Mouse (Mus musculus): Measurements from ENCODE around the gene Vmn1r223.
"Not testable (repeated sequence)": the region's sequence is repeated elsewhere in the genome, so short reads cannot be mapped to it uniquely, and the experiment has no call there.

The Vmn1r223 gene

GRCm38 (mm10) chr13:23246834-23247233, at the start of gene Vmn1r223:
TSS of gene Vmn1r223 (plus strand) at chr13:23247134.
- not testable (repeated sequence) for DNase-seq (ENCODE audit: low spot score in 2 of 2)

DNA sequence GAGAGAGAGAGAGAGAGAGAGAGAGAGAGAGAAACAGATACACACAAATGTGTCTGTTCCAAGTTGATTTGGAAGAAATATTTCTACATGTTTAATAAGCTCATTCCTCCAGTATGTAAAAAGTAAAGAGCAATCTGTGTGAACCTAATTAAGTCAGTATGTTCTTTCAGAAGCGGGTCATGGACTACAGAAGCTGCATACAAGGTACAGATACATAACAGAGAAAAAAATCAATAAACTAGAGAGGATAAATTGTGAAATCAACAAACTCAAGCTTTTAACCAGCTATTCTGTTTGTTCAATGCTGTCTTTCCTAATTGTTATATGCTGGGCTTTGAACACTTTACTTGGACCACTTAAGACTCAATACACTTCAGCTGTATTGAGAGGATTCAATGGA, 43.0 kb upstream of the Vmn1r223 start:
- not testable (repeated sequence) for DNase-seq (ENCODE audit: low spot score in 2 of 2)

- not testable (repeated sequence) for DNase-seq (ENCODE audit: low spot score in 2 of 2)
These were observed 33.1 kb upstream of the Vmn1r223 start, which contains the start of gene Vmn1r221 for GRCm38 (mm10) chr13:23213827-23214226. TSS of gene Vmn1r221 (plus strand) at chr13:23214127.

- not testable (repeated sequence) for DNase-seq (ENCODE audit: low spot score in 2 of 2)
These were observed 11.1 kb upstream of the Vmn1r223 start, which contains the start of gene Vmn1r222 for GRCm38 (mm10) chr13:23235847-23236246. TSS of gene Vmn1r222 (minus strand) at chr13:23235947.

DNA sequence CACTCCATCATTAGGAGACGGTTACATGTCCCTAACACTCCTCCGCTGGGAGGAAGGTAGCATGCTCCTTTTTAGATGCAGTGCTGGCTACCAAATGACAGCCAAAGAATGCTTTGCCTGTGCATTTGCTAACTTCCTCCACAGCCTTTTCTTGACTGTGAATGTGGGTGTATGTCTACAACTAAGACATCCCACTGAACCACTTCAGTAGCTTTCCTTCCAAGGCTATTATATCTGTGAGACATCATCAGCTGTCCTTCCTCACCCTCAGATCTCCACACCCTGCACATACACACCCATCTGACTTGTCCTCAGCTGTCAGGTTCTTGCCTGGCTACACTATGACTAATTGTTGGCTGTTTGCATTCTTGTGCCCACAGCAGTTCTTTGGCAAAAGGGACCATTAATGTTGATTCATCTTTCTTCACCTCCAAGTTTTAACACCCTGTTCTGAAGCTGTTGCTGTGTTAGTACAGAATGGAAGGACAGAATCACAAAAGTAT, 11.7 kb downstream of the Vmn1r223 start:
- DNase-seq (ENCODE audit: low spot score in 2 of 2): no peak

GRCm38 (mm10) chr13:23268606-23269005, 21.7 kb downstream of the Vmn1r223 start:
- DNase-seq (ENCODE audit: low spot score in 2 of 2): not testable (repeated sequence)

- not testable (repeated sequence) for DNase-seq (ENCODE audit: low spot score in 2 of 2)
These were observed 22.2 kb downstream of the Vmn1r223 start for GRCm38 (mm10) chr13:23269127-23269526.

DNA sequence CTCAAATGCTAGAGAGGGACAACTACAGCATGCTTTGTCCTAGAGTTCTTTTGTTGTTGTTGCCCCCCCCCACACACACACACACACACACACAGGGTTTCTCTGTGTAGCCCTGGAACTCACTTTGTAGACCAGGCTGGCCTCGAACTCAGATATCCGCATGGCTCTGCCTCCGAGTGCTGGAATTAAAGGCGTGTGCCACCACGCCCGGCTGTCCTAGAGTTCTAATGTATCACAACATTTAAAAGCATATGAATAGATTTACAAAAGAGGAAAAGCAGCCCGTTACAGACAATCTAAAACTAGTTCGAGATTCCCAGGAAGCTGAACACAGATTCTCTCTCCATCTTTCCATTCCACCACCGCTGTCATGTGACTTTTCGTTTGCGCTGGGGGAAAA, 22.7 kb downstream of the Vmn1r223 start:
- DNase-seq (ENCODE audit: low spot score in 2 of 2): no peak

DNA sequence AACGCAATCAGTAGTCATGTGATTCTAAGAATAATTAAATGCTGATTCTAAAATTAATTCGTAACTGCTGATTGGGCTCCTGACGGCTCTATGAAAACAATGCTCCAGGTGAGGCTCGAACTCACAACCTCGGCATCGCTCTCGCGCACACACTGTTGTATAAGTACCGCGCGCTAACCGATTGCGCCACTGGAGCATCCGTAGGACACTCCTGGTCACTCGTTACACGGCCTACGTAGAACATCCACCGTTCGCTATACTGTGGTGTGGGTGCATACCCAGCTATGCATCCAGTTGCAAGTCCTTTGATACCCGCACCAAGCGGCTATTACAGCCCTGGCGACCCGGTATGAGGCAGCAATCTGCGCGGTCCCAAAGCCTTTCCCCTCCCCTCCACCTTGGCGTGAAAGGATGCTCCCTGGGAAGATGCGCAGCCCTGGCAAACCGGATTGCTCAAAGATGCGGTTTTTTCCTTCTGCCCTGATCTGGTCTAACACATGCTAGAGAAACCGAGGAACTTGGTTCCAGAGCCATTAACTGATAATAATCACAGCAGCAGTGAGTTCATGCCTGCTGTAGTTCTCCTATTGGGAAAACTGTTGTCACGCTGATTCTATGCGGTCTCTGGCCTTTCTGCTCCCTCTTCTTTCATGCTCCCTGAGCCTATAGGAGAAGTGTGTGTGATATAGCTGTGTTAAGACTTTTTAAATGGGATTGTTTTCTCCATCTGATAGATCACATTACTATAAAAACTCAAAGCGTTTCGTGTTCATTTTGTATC, 23.6 kb downstream of the Vmn1r223 start:
- DNase-seq (ENCODE audit: low spot score in 2 of 2): peak; percentile 68

DNA sequence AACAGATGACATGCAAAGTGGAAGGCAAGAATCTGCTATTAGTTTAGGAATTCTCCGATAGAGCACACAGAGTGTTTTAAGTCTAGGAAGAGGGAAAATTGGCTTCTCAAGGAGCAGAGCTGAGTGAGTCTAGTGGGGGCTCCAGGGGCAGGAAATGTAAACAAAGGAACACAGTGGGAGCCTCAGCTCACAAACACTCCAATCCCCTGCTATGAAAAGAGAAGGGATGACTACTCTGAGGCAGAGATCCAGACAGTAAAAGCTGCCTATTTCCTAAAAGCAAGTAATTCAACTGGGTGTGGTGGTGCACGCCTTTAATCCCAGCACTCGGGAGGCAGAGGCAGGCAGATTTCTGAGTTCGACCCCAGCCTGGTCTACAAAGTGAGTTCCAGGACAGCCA, 32.6 kb downstream of the Vmn1r223 start:
- DNase-seq (ENCODE audit: low spot score in 2 of 2): no peak

DNA sequence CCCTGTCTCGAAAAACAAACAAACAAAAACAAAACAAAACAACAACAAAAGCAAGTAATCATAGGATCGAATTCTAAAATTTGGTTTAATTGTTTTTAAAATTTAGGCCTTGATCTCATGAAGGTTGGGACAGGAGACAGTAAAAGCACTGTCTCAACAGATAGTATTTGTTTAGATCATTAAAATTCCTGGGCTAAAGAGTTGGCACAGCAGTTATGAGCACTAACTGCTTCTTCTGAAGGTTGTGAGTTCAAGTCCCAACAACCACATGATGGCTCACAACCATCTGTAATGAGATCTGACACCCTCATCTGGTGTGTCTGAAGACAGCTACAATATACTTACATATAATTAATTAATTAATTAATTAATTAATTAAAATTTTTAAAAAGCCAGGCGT, 33.1 kb downstream of the Vmn1r223 start:
- DNase-seq (ENCODE audit: low spot score in 2 of 2): no peak

- peak in 1 of 2 experiments; percentile 46 for DNase-seq (ENCODE audit: low spot score in 2 of 2)
These were observed 38.4 kb downstream of the Vmn1r223 start for GRCm38 (mm10) chr13:23285191-23285920.

DNA sequence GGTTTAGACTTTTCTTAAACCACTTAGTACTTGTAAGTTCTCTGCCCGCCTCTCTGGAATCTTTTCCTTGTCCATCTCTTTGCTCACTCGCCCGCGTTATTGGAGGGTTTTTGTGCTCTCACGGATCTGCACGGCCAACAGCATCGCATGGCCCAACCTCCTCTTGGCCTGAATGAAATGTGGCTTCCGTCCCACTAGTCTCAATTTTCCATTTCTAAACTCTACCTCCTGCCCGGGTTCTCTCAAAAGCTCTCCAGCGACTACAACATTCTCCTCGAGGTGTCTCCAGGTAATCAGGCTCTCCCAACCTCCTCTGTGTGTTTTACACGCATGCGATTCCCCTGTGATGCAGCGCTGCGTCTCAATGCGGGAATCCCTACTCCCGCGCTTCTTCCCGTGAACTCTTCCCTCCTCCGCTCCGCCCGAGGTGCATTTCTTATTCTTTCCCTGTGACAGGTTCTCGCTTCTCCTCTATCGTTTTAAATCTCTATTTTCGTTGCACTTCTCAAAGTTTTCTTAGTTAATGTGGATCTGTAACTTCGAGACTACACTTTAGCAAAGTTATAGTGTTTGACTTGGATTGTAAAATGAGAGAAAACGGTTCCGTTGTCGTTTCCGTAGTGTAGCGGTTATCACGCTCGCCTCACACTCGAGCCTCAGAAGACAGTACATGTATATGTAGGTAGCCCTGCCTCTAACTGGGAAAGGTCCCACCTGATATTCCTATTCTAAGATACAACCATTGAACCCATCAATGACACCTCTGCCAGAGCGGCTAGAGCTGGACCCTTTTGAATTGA, 39.2 kb downstream of the Vmn1r223 start:
- DNase-seq (ENCODE audit: low spot score in 2 of 2): no peak

DNA sequence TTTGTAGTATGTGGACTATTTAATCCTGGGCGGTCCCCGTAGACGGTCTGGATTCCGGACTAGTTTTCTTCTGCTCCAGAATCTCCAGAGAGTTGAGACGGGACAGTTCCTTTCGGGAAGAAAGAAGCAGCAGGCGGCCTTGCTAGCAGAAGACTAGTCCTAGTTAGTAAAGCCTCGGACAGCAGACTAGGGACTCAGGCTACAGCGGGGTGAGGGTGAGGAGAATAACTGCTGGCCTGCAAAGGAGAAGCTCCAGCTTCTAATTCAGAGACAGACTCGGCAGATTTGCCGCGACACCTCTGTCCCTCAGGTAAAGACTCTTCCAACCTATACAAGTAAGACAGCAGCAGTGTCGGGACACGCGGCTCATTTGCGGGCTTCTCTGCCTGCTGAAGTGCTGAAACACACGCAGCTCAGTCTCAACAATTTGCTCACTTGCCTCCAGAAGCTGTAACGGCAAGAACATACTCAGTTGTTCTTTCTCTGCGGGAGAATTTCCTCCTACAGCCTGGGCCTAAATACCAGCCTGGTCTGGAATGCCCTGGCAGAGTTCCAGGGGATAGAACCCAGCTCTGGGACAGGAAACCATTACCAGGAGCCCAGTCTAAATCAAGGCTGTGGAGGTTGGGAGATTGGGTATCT, 39.9 kb downstream of the Vmn1r223 start:
- no peak for DNase-seq (ENCODE audit: low spot score in 2 of 2)

GRCm38 (mm10) chr13:23297737-23298136, 50.8 kb downstream of the Vmn1r223 start:
- DNase-seq (ENCODE audit: low spot score in 2 of 2): no peak

GRCm38 (mm10) chr13:23298445-23299232, 51.7 kb downstream of the Vmn1r223 start:
- DNase-seq (ENCODE audit: low spot score in 2 of 2): peak in 1 of 2 experiments; percentile 58

DNA sequence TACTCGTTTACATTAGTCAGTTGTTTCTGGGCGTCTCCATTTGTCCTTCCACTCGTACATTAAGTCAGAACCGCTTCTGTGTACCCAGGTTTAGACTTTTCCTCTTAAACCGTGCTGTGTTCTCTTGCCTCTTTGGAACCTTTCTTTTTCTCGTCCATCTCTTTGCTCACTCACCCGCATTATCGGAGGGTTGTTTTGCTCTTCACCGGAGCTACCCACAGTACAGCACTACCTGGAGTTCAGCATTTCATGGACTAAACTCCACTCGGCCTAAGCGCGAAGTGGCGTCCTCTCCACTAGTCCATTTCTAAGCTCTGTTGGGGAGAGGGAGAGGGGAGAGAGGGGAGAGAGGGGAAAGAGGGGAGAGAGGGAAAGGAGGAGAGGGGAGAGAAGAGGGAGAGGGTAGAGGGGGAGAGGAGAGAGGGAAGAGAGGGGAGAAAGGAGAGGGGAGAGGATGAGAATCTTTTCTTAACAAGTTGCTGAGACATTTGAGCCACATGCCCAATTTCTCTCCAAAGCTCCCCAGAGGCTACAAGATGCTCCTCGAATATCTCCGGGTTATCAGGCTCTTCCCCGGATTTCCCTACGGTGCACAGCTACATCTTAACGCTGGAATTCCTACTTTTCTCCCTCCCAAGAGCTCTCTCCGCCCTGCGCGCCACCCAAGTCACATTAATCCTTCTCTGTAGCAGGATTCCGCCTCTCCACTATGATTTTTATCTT, 52.5 kb downstream of the Vmn1r223 start:
- DNase-seq (ENCODE audit: low spot score in 2 of 2): no peak

DNA sequence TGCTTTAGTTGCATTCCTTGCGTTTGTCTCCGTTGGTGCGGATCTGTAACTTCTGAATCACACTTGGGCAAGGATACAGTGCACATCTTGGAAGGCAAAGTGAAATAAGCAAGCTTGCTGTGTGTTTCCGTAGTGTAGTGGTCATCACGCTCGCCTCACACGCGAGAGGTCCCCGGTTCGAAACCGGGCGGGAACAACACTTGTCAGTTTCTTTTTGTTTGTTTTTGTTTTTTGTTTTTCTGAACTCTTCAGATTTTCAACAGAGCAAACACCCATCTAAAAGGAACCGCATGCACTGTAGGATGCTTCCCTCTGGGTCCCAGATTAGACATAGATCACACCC, 53.0 kb downstream of the Vmn1r223 start:
- peak; percentile 74 to 85 for DNase-seq (ENCODE audit: low spot score in 2 of 2)

All from frontal cortex, postnatal 25 days (tissue).